8 mouse cellular contexts compared by ENCODE assay signal in genomic region chr4:58552731-58553630, GRCm38 (mm10). TPM values are rescaled to one million over a fixed set of nuclear protein-coding genes. Genes with fewer than 3 reads are reported as not detected.
DNase-seq lines count a peak whose midpoint lies in the region; ATAC-seq and TF ChIP-seq lines count a peak whose summit lies in the region.

No protein-coding gene starts in this region.

- peak overlapping the region; percentile 80 for H3K9ac ChIP-seq in intestine, embryonic 14.5 days (ENCODE audit: low read length)
- H3K9ac ChIP-seq in limb, embryonic 11.5 days (ENCODE audit: low read length), result peak overlapping the region; percentile 96
- H3K9ac ChIP-seq in midbrain, embryonic 11.5 days (ENCODE audit: low read length), result peak overlapping the region; percentile 73

- H3K4me1 ChIP-seq in intestine, embryonic 14.5 days (replicated peaks; ENCODE audit: control insufficient read depth, insufficient read depth, low read length), result peaks cover 34% of the 10 kb centered on the region
- H3K4me1 ChIP-seq in limb, embryonic 11.5 days (ENCODE audit: control insufficient read depth, insufficient read depth, low read length), result peaks cover 27% of the 10 kb centered on the region
- H3K4me1 ChIP-seq in midbrain, embryonic 11.5 days (ENCODE audit: control insufficient read depth, insufficient read depth, low read length), result peaks cover 9% of the 10 kb centered on the region; the same call in 1 of the 2 replicates
- H3K4me1 ChIP-seq in spleen, adult 2 months (ENCODE audit: control insufficient read depth, insufficient read depth, insufficient read length), result no peaks in the 10 kb centered on the region

- peak; percentile 84 to 94 for DNase-seq in adrenal gland, adult (ENCODE audit: inconsistent age in 2 of 2, low spot score in 1 of 2)
- DNase-seq in cerebellum, postnatal 4 days (ENCODE audit: low spot score in 2 of 2), result peak; percentile 37 to 65
- DNase-seq in gastrocnemius, postnatal 14 days, result peak; percentile 85
- peak; percentile 89 for DNase-seq in intestine, embryonic 14.5 days (ENCODE audit: low spot score)
- peak; percentile 91 for DNase-seq in limb, embryonic 11.5 days (ENCODE audit: low spot score)
- DNase-seq in midbrain, embryonic 11.5 days (ENCODE audit: low spot score, missing footprints), result peak; percentile 98
- peak in 1 of 2 experiments; percentile 6 for DNase-seq in spleen, adult 2 months (ENCODE audit: low read depth in 1 of 2, low spot score in 2 of 2)

- no peaks in the 10 kb centered on the region for H3K9me3 ChIP-seq in intestine, embryonic 14.5 days (ENCODE audit: control insufficient read depth, low read length)
- H3K9me3 ChIP-seq in limb, embryonic 11.5 days (ENCODE audit: control insufficient read depth, low read length), result no peaks in the 10 kb centered on the region
- no peaks in the 10 kb centered on the region for H3K9me3 ChIP-seq in midbrain, embryonic 11.5 days (ENCODE audit: control insufficient read depth, low read length)

- under 1% methylated on average over 65 of the region's 71 CpGs for WGBS in intestine, embryonic 14.5 days
- under 1% methylated on average over 64 of the region's 71 CpGs for WGBS in limb, embryonic 11.5 days
- WGBS in midbrain, embryonic 11.5 days, result under 1% methylated on average over 65 of the region's 71 CpGs
- WGBS in spleen, adult 2 months, result under 1% methylated on average over 61 of the region's 71 CpGs

- H3K27me3 ChIP-seq in intestine, embryonic 14.5 days (replicated peaks; ENCODE audit: control insufficient read depth, insufficient read depth, low read length), result no peaks in the 10 kb centered on the region
- H3K27me3 ChIP-seq in limb, embryonic 11.5 days (ENCODE audit: control insufficient read depth, insufficient read depth, low read length), result no peaks in the 10 kb centered on the region
- H3K27me3 ChIP-seq in midbrain, embryonic 11.5 days (ENCODE audit: control insufficient read depth, insufficient read depth, low read length), result peaks cover 2% of the 10 kb centered on the region; the same call in 1 of the 2 replicates
- H3K27me3 ChIP-seq in spleen, adult 2 months (ENCODE audit: control insufficient read depth, insufficient read depth, low read length), result peaks cover 5% of the 10 kb centered on the region

- TF ChIP-seq CTCF in spleen, adult 2 months (IDR thresholded peaks at IDR 0.05; ENCODE audit: extremely low read depth, insufficient read depth, insufficient read length, insufficient replicate concordance), result no peak

- peak overlapping the region; percentile 89 for H3K27ac ChIP-seq in intestine, embryonic 14.5 days (ENCODE audit: low read depth)
- peak overlapping the region; percentile 94 for H3K27ac ChIP-seq in limb, embryonic 11.5 days (replicated peaks; ENCODE audit: low read depth, low read length)
- H3K27ac ChIP-seq in midbrain, embryonic 11.5 days (ENCODE audit: low read depth, low read length), result no peak overlapping the region
- peak overlapping the region; percentile 50; the same call in 1 of the 2 replicates for H3K27ac ChIP-seq in spleen, adult 2 months (ENCODE audit: insufficient read depth, low read length)

- H3K36me3 ChIP-seq in intestine, embryonic 14.5 days (ENCODE audit: control insufficient read depth, insufficient read depth, low read length), result 0 out of 2 replicates have a peak, but pooled peaks cover 4% of the 10 kb centered on the region
- peaks cover 4% of the 10 kb centered on the region; the same call in 1 of the 2 replicates for H3K36me3 ChIP-seq in limb, embryonic 11.5 days (ENCODE audit: control insufficient read depth, insufficient read depth, low read length)
- H3K36me3 ChIP-seq in midbrain, embryonic 11.5 days (ENCODE audit: control insufficient read depth, insufficient read depth, low read length), result no peaks in the 10 kb centered on the region
- no peaks in the 10 kb centered on the region for H3K36me3 ChIP-seq in spleen, adult 2 months (ENCODE audit: control insufficient read depth, insufficient read depth, low read length)

- H3K4me2 ChIP-seq in intestine, embryonic 14.5 days (ENCODE audit: low read length), result peak overlapping the region; percentile 95
- H3K4me2 ChIP-seq in limb, embryonic 11.5 days (ENCODE audit: low read depth, severe bottlenecking), result peak overlapping the region; percentile 77
- H3K4me2 ChIP-seq in midbrain, embryonic 11.5 days, result peak overlapping the region; percentile 93

- ATAC-seq in intestine, embryonic 14.5 days (replicated peaks; ENCODE audit: low FRiP score, low TSS enrichment, low read depth), result peak; percentile 85
- ATAC-seq in limb, embryonic 11.5 days (ENCODE audit: insufficient number of reproducible peaks, low FRiP score, low TSS enrichment, low read depth), result peak; percentile 80
- peak; percentile 90 for ATAC-seq in midbrain, embryonic 11.5 days (ENCODE audit: low FRiP score)
- ATAC-seq in erythroid progenitor cell, adult 5-6 weeks (replicated peaks; ENCODE audit: low FRiP score, poor library complexity, severe bottlenecking), result no peak

- TF ChIP-seq POLR2A in spleen, adult 2 months (IDR thresholded peaks at IDR 0.05; ENCODE audit: low read depth, low read length), result no peak

- peak overlapping the region; percentile 63 for H3K4me3 ChIP-seq in intestine, embryonic 14.5 days (ENCODE audit: low read depth, low read length)
- peak overlapping the region; percentile 94 for H3K4me3 ChIP-seq in limb, embryonic 11.5 days (ENCODE audit: low read depth, low read length)
- peak overlapping the region; percentile 64 for H3K4me3 ChIP-seq in midbrain, embryonic 11.5 days (ENCODE audit: low read depth, low read length)
- H3K4me3 ChIP-seq in spleen, adult 2 months (ENCODE audit: extremely low read depth, insufficient read depth, insufficient read length), result peak overlapping the region; percentile 48

- intact Hi-C loops in gastrocnemius, postnatal 14 days (cut with DNase I; ENCODE audit: low total_unique reads), result loop anchor here (5.0 to 10.0 kb wide), 2 partner anchors 199 to 288 kb away; no protein-coding TSS in a partner anchor

RNA-seq across cellular contexts. Expression of gene Lpar1, which starts 0.7 kb away (rescaled TPM):
- total RNA-seq in gastrocnemius, postnatal 14 days (2021), result 10 to 100 TPM; 20.2 to 27.2 TPM
- 57.0 and 66.2 TPM in 2 replicates for polyA plus RNA-seq in intestine, embryonic 14.5 days (2014; fragmentation: Nextera tagmentation; extraction: Ambion mirVana)
- 256 and 263 TPM in 2 replicates for polyA plus RNA-seq in limb, embryonic 11.5 days (2014; fragmentation: Nextera tagmentation; extraction: Ambion mirVana)
- 45.2 and 50.7 TPM in 2 replicates for polyA plus RNA-seq in midbrain, embryonic 11.5 days (2014; fragmentation: Nextera tagmentation; extraction: Ambion mirVana)
- polyA plus RNA-seq in spleen, adult 2 months (2012; rRNA removed), result 19.7 and 27.8 TPM in 2 replicates
- total RNA-seq in erythroid progenitor cell, adult 5-6 weeks (2015; ENCODE audit: low replicate concordance), result not detected in 2 replicates
- total RNA-seq in erythroid progenitor cell, adult 5-6 weeks (2017; ENCODE audit: low replicate concordance), result not detected in 2 replicates
